Mouse (Mus musculus) C2C12 (cell line): ENCODE results near the gene Eid2. TPM values are rescaled to one million over a fixed set of nuclear protein-coding genes. Genes with fewer than 3 reads are reported as not detected.

ENCODE experiments used
- H3K27me3 ChIP-seq: one replicate; pipeline ENCODE4 v1.6.1; 2011; ENCODE audit not compliant: control insufficient read depth, insufficient read depth, insufficient read length
- H3K36me3 ChIP-seq: one replicate; pipeline ENCODE4 v1.6.1; 2011; ENCODE audit not compliant: control insufficient read depth, insufficient read depth
- H3K4me3 ChIP-seq: one replicate; pipeline ENCODE4 v1.5.1; 2011; ENCODE audit warnings: mild to moderate bottlenecking, control low read depth; ENCODE audit not compliant: poor library complexity, insufficient read depth, severe bottlenecking
- H3K79me2 ChIP-seq: one replicate; pipeline ENCODE4 v1.6.1; 2011; ENCODE audit not compliant: control insufficient read depth, insufficient read depth
- H3K79me3 ChIP-seq: one replicate; pipeline ENCODE4 v1.6.1; 2011; ENCODE audit warnings: low read depth, control low read depth
- H3ac ChIP-seq: one replicate; pipeline ENCODE3; 2011; ENCODE audit warnings: low read depth; ENCODE audit not compliant: control insufficient read depth, insufficient read length
- CEBPB ChIP-seq: IDR thresholded peaks from one replicate; pipeline ENCODE4 v1.6.1; 2011; ENCODE audit warnings: low read depth, mild to moderate bottlenecking, control low read depth, moderate library complexity
- CTCF ChIP-seq: IDR thresholded peaks from one replicate; pipeline ENCODE4 v1.5.1; 2011; ENCODE audit not compliant: control insufficient read depth, insufficient read depth, insufficient read length
- FOSL1 ChIP-seq: IDR thresholded peaks from one replicate; pipeline ENCODE4 v1.8.0; 2011; ENCODE audit warnings: mild to moderate bottlenecking, low read length; ENCODE audit not compliant: poor library complexity, insufficient read depth, severe bottlenecking
- MAX ChIP-seq: IDR thresholded peaks from one replicate; pipeline ENCODE4 v1.6.1; 2011; ENCODE audit warnings: mild to moderate bottlenecking, control low read depth
- MYOD1 ChIP-seq: IDR thresholded peaks from one replicate; pipeline ENCODE4 v1.6.1; 2011; ENCODE audit warnings: low read depth; ENCODE audit not compliant: control insufficient read depth, insufficient read length
- MYOG ChIP-seq: IDR thresholded peaks from one replicate; pipeline ENCODE4 v1.6.1; 2011; ENCODE audit not compliant: control insufficient read depth, insufficient read length; ENCODE audit errors: extremely low read depth
- USF1 ChIP-seq: IDR thresholded peaks from one replicate; pipeline ENCODE4 v1.6.1; 2011; ENCODE audit warnings: low read depth, mild to moderate bottlenecking, control low read depth, moderate library complexity
- polyA plus RNA-seq: library from polyadenylated mRNA; unstranded; fragments of >200 nt; fragmentation: generic; extraction: Trizol; gene quantifications from one replicate; pipeline ENCODE4 v1.2.1, GENCODE M21; 2012; ENCODE audit warnings: missing spikeins

Eid2 gene
- polyA plus RNA-seq, 1 experiment, result 6.9 TPM

GRCm38 (mm10) chr7:28318714-28319113 is 51.0 kb downstream of the Eid2 start:
- Histone ChIP-seq H3K36me3 (peaks cover 92% of the 10 kb centered on the region), H3K27me3 (no peaks in the 10 kb centered on the region), H3K79me3 (no peaks in the 10 kb centered on the region), H3K4me3 (no peak overlapping the region), H3K79me2 (no peaks in the 10 kb centered on the region), H3ac (no peak overlapping the region)
- TF ChIP-seq FOSL1, result no peak
- no peak for TF ChIP-seq MAX
- TF ChIP-seq MYOG, result no peak
- no peak for TF ChIP-seq USF1
- TF ChIP-seq CTCF, result no peak
- TF ChIP-seq CEBPB, result no peak
- no peak for TF ChIP-seq MYOD1

Other genes with a start within 250 kb of the Eid2 start
- gene Psmc4, start 217.8 kb upstream of the Eid2 start, polyA plus RNA-seq, result 259 TPM
- gene Fcgbp, start 196.6 kb upstream of the Eid2 start, polyA plus RNA-seq, result not detected
- gene 9530053A07Rik, start 138.4 kb upstream of the Eid2 start, polyA plus RNA-seq, result 0.62 TPM
- gene Fbl, start 98.2 kb upstream of the Eid2 start, polyA plus RNA-seq, result 410 TPM
- gene Dyrk1b, start 88.4 kb upstream of the Eid2 start, polyA plus RNA-seq, result 5.3 TPM
- gene Eid2b, start 9.9 kb downstream of the Eid2 start, polyA plus RNA-seq, result 4.3 TPM
- gene Selenov, start 23.3 kb downstream of the Eid2 start, polyA plus RNA-seq, result not detected
- gene Dll3, start 34.4 kb downstream of the Eid2 start, polyA plus RNA-seq, result 0.06 TPM
- gene Timm50, start 44.2 kb downstream of the Eid2 start, polyA plus RNA-seq, result 130 TPM
- gene Supt5, start 70.9 kb downstream of the Eid2 start, polyA plus RNA-seq, result 82.4 TPM
- gene Rps16, start 82.8 kb downstream of the Eid2 start, polyA plus RNA-seq, result 6,019 TPM
- gene Plekhg2, start 104.7 kb downstream of the Eid2 start, polyA plus RNA-seq, result 29.0 TPM
- gene Zfp36, start 112.4 kb downstream of the Eid2 start, polyA plus RNA-seq, result 11.2 TPM
- 55.6 TPM for gene Med29, start 124.8 kb downstream of the Eid2 start, polyA plus RNA-seq
- gene Paf1, start 125.1 kb downstream of the Eid2 start, polyA plus RNA-seq, result 44.3 TPM
- not detected for gene Gmfg, start 169.6 kb downstream of the Eid2 start, polyA plus RNA-seq
- gene Lrfn1, start 184.1 kb downstream of the Eid2 start, polyA plus RNA-seq, result not detected
- gene Ifnl2, start 242.6 kb downstream of the Eid2 start, polyA plus RNA-seq, result not detected